Mouse (Mus musculus) neutrophil, adult 5-6 weeks (primary cell): ENCODE data around the gene Asap2. TPM values are rescaled to one million over a fixed set of nuclear protein-coding genes. Genes with fewer than 3 reads are reported as not detected.
A peak's percentile ranks its signal among the peaks of the same experiment; 100 is the strongest.
"Not testable (repeated sequence)": the region's sequence is repeated elsewhere in the genome, so short reads cannot be mapped to it uniquely, and the experiment has no call there.

Experiments
- ATAC-seq: fragments of 151-379, 151-347 bp; 2 replicates; pipeline ENCODE4 v1.8.0; 2017; ENCODE audit warnings: mild to moderate bottlenecking, moderate TSS enrichment; ENCODE audit not compliant: insufficient number of reproducible peaks, poor library complexity, low FRiP score, severe bottlenecking; ENCODE audit errors: extremely low read depth
- total RNA-seq: library from RNA; stranded (forward); fragments of 200-1000 nt; gene quantifications from 2 replicates; pipeline ENCODE4 v1.2.3, GENCODE M21; 2017

Gene Asap2
- total RNA-seq = 1.2 and 2.3 TPM in 2 replicates

- ATAC-seq = not testable (repeated sequence)
These were observed at the start of gene Asap2 for GRCm38 (mm10) chr12:20990132-20990531. Gene Asap2, plus strand, starts transcription at chr12:20990459.

- ATAC-seq = not testable (repeated sequence)
These were observed 42.9 kb upstream of the Asap2 start for GRCm38 (mm10) chr12:20947051-20947997.

GRCm38 (mm10) chr12:20990579-20990978 is 320 bp downstream of the Asap2 start:
- ATAC-seq = not testable (repeated sequence)

- ATAC-seq = not testable (repeated sequence)
These were observed 40.6 kb downstream of the Asap2 start for GRCm38 (mm10) chr12:21030875-21031274.

GRCm38 (mm10) chr12:21046716-21047115 is 56.5 kb downstream of the Asap2 start:
- ATAC-seq = not testable (repeated sequence)

- not testable (repeated sequence) for ATAC-seq
These were observed 85.5 kb downstream of the Asap2 start for GRCm38 (mm10) chr12:21075731-21076130.

GRCm38 (mm10) chr12:21090168-21090567 is 99.9 kb downstream of the Asap2 start:
- ATAC-seq = not testable (repeated sequence)

GRCm38 (mm10) chr12:21092446-21092845 is 102.2 kb downstream of the Asap2 start:
- ATAC-seq = not testable (repeated sequence)

- not testable (repeated sequence) for ATAC-seq
These were observed 107.6 kb downstream of the Asap2 start for GRCm38 (mm10) chr12:21097806-21098325.

GRCm38 (mm10) chr12:21111116-21111475 is 120.8 kb downstream of the Asap2 start:
- not testable (repeated sequence) for ATAC-seq

GRCm38 (mm10) chr12:21111476-21112452 is 121.5 kb downstream of the Asap2 start:
- 0 out of 2 replicates have a peak, but pooled peaks have one; percentile 39 for ATAC-seq

GRCm38 (mm10) chr12:21112453-21112857 is 122.2 kb downstream of the Asap2 start:
- no peak for ATAC-seq

GRCm38 (mm10) chr12:21119446-21119845 is 129.2 kb downstream of the Asap2 start:
- ATAC-seq = no peak

- no peak for ATAC-seq
These were observed 132.6 kb downstream of the Asap2 start for GRCm38 (mm10) chr12:21122818-21123217.

GRCm38 (mm10) chr12:21123647-21124046 is 133.4 kb downstream of the Asap2 start:
- ATAC-seq = no peak

GRCm38 (mm10) chr12:21125675-21126470 is 135.6 kb downstream of the Asap2 start:
- no peak for ATAC-seq

- ATAC-seq = no peak
These were observed 136.3 kb downstream of the Asap2 start for GRCm38 (mm10) chr12:21126516-21126915.
